Mouse (Mus musculus) lung, postnatal 0 days (tissue): ENCODE measurements around the gene Zmat5. TPM values are rescaled to one million over a fixed set of nuclear protein-coding genes. Genes with fewer than 3 reads are reported as not detected.
A peak's percentile ranks its signal among the peaks of the same experiment; 100 is the strongest.
"Not testable (repeated sequence)": the region's sequence is repeated elsewhere in the genome, so short reads cannot be mapped to it uniquely, and the experiment has no call there.

Experiments used
- ATAC-seq: fragments of 200-750 bp; cut with Nextera tagmentation; 2 replicates; pipeline ENCODE4 v1.8.0; 2017; ENCODE audit warnings: moderate library complexity
- DNase-seq: peaks from one replicate; pipeline ENCODE4 v3.0.0-alpha.2; 2016; ENCODE audit warnings: low spot score
- H3K27ac ChIP-seq: fragments of 300-500 bp; sonication (generic); 2 replicates; pipeline ENCODE4 v1.5.1; 2014; ENCODE audit warnings: antibody characterized with exemption, mild to moderate bottlenecking, low read length, mixed read lengths
- H3K27me3 ChIP-seq: fragments of 300-500 bp; sonication (generic); replicated peaks from 2 replicates; pipeline ENCODE4 v1.6.1; 2014; ENCODE audit warnings: low read length, mixed read lengths; ENCODE audit not compliant: insufficient read depth
- H3K36me3 ChIP-seq: fragments of 300-500 bp; sonication (generic); 2 replicates; pipeline ENCODE4 v1.6.1; 2014; ENCODE audit warnings: low read length, mixed read lengths; ENCODE audit not compliant: insufficient read depth
- H3K4me1 ChIP-seq: fragments of 300-500 bp; sonication (generic); 2 replicates; pipeline ENCODE4 v1.6.1; 2014; ENCODE audit warnings: antibody characterized with exemption, low read depth, low read length, mixed read lengths; ENCODE audit not compliant: insufficient read depth
- H3K4me2 ChIP-seq: fragments of 300-500 bp; sonication (generic); replicated peaks from 2 replicates; pipeline ENCODE4 v1.6.1; 2014; ENCODE audit warnings: low read depth, mild to moderate bottlenecking, low read length, moderate library complexity, mixed read lengths
- H3K4me3 ChIP-seq: fragments of 300-500 bp; sonication (generic); 2 replicates; pipeline ENCODE4 v1.5.1; 2014; ENCODE audit warnings: low read depth, low read length
- H3K9ac ChIP-seq: fragments of 300-500 bp; sonication (generic); replicated peaks from 2 replicates; pipeline ENCODE4 v1.6.1; 2014; ENCODE audit warnings: low read depth, mild to moderate bottlenecking
- H3K9me3 ChIP-seq: fragments of 300-500 bp; sonication (generic); 2 replicates; pipeline ENCODE4 v1.6.1; 2016; ENCODE audit warnings: low read length, mixed read lengths
- CTCF ChIP-seq: IDR thresholded peaks from 2 replicates; pipeline ENCODE4 v1.5.1; 2016; ENCODE audit warnings: antibody characterized with exemption, mild to moderate bottlenecking
- EP300 ChIP-seq: IDR thresholded peaks from 2 replicates; pipeline ENCODE4 v1.6.1; 2016; ENCODE audit warnings: antibody characterized with exemption, mild to moderate bottlenecking, control low read depth
- WGBS: fragments of 180-500 bp; shearing (Covaris S2); extraction: QIAGEN DNeasy Blood & Tissue Kit; methylation state at CpG from one replicate; pipeline ENCODE4 v1.1.7; 2014; 5-methylcytosine and 5-hydroxymethylcytosine counted together
- polyA plus RNA-seq: library from polyadenylated mRNA; unstranded; fragments of >200 nt; fragmentation: Nextera tagmentation; extraction: Ambion mirVana; gene quantifications from 2 replicates; pipeline ENCODE4 v1.2.1, GENCODE M21; 2015

The Zmat5 gene
- polyA plus RNA-seq, 1 experiment from 2014 or later, result 63.7 TPM

GRCm38 (mm10) chr11:4700726-4701125, 3.8 kb upstream of the Zmat5 start:
- Histone ChIP-seq H3K27me3 (no peaks in the 10 kb centered on the region), H3K9me3 (no peaks in the 10 kb centered on the region), H3K4me3 (no peak overlapping the region), H3K9ac (no peak overlapping the region), H3K36me3 (no peaks in the 10 kb centered on the region), H3K4me2 (no peak overlapping the region), H3K27ac (no peak overlapping the region), H3K4me1 (peaks cover 5% of the 10 kb centered on the region; the same call in 1 of the 2 replicates)
- ATAC-seq, result no peak
- no peak for TF ChIP-seq CTCF
- TF ChIP-seq EP300, result no peak
- WGBS, result 69% methylated on average over 8 of the region's 8 CpGs
- DNase-seq, result no peak

- peaks cover 5% of the 10 kb centered on the region; the same call in 1 of the 2 replicates for H3K4me1 ChIP-seq
- TF ChIP-seq CTCF (no peak), EP300 (no peak)
- H3K9me3 ChIP-seq, result no peaks in the 10 kb centered on the region
- DNase-seq (no peak), ATAC-seq (no peak)
- H3K4me2 ChIP-seq, result peak overlapping the region; percentile 72
- H3K27me3 ChIP-seq, result no peaks in the 10 kb centered on the region
- H3K36me3 ChIP-seq, result no peaks in the 10 kb centered on the region
- H3K27ac ChIP-seq, result peak overlapping the region; percentile 34
- H3K9ac ChIP-seq, result peak overlapping the region; percentile 79
- WGBS, result 3% methylated on average over 12 of the region's 12 CpGs
- peak overlapping the region; percentile 67 for H3K4me3 ChIP-seq
Measured at GRCm38 (mm10) chr11:4703688-4704071, 798 bp upstream of the Zmat5 start.

GRCm38 (mm10) chr11:4705178-4705577, 700 bp downstream of the Zmat5 start:
- no peaks in the 10 kb centered on the region for H3K36me3 ChIP-seq
- peak overlapping the region; percentile 67 for H3K4me3 ChIP-seq
- H3K4me2 ChIP-seq, result peak overlapping the region; percentile 72
- no peaks in the 10 kb centered on the region for H3K9me3 ChIP-seq
- peaks cover 5% of the 10 kb centered on the region; the same call in 1 of the 2 replicates for H3K4me1 ChIP-seq
- WGBS, result 6% methylated on average over 4 of the region's 4 CpGs
- ATAC-seq, result no peak
- no peak overlapping the region for H3K27ac ChIP-seq
- TF ChIP-seq CTCF, result no peak
- DNase-seq, result no peak
- no peaks in the 10 kb centered on the region for H3K27me3 ChIP-seq
- H3K9ac ChIP-seq, result peak overlapping the region; percentile 39

- not testable (repeated sequence) for DNase-seq
- 79% methylated on average over 4 of the region's 4 CpGs for WGBS
Measured at GRCm38 (mm10) chr11:4710188-4710587, 5.7 kb downstream of the Zmat5 start.

GRCm38 (mm10) chr11:4712822-4713221, 8.3 kb downstream of the Zmat5 start:
- Histone ChIP-seq H3K4me3 (no peak overlapping the region), H3K27ac (no peak overlapping the region), H3K9ac (no peak overlapping the region), H3K9me3 (no peaks in the 10 kb centered on the region), H3K36me3 (no peaks in the 10 kb centered on the region), H3K4me1 (no peaks in the 10 kb centered on the region), H3K4me2 (no peak overlapping the region), H3K27me3 (no peaks in the 10 kb centered on the region)
- ATAC-seq, result no peak
- DNase-seq, result no peak
- TF ChIP-seq CTCF (no peak), EP300 (no peak)

More at GRCm38 (mm10) chr11:4710188-4710587, 5.7 kb downstream of the Zmat5 start:
- not testable (repeated sequence) for H3K36me3 ChIP-seq, H3K4me2 ChIP-seq, H3K9me3 ChIP-seq, H3K4me3 ChIP-seq, H3K27me3 ChIP-seq, H3K27ac ChIP-seq, H3K9ac ChIP-seq, H3K4me1 ChIP-seq, ATAC-seq

- H3K4me2 ChIP-seq, result no peak overlapping the region
- DNase-seq (no peak), ATAC-seq (no peak)
- H3K4me1 ChIP-seq, result no peaks in the 10 kb centered on the region
- no peaks in the 10 kb centered on the region for H3K36me3 ChIP-seq
- no peak overlapping the region for H3K27ac ChIP-seq
- 72% methylated on average over 4 of the region's 4 CpGs for WGBS
- no peak overlapping the region for H3K4me3 ChIP-seq
- H3K27me3 ChIP-seq, result no peaks in the 10 kb centered on the region
- H3K9ac ChIP-seq, result no peak overlapping the region
- no peaks in the 10 kb centered on the region for H3K9me3 ChIP-seq
- TF ChIP-seq CTCF (no peak), EP300 (no peak)
Measured at GRCm38 (mm10) chr11:4714727-4715126, 10.2 kb downstream of the Zmat5 start.

GRCm38 (mm10) chr11:4715596-4715995, 11.1 kb downstream of the Zmat5 start:
- no peak overlapping the region for H3K27ac ChIP-seq
- no peaks in the 10 kb centered on the region for H3K27me3 ChIP-seq
- DNase-seq (no peak), ATAC-seq (no peak)
- H3K9ac ChIP-seq, result no peak overlapping the region
- H3K4me2 ChIP-seq, result no peak overlapping the region
- no peak for TF ChIP-seq CTCF
- no peak for TF ChIP-seq EP300
- WGBS, result 75% methylated on average over 4 of the region's 4 CpGs
- H3K4me3 ChIP-seq, result no peak overlapping the region
- H3K9me3 ChIP-seq, result no peaks in the 10 kb centered on the region
- no peaks in the 10 kb centered on the region for H3K4me1 ChIP-seq
- no peaks in the 10 kb centered on the region for H3K36me3 ChIP-seq
